Mouse (Mus musculus) CD8-positive naive resting alpha-beta T cell, adult 2 months (primary cell): ENCODE data around the gene Pax7.

ENCODE experiments used
- DNase-seq, 2 experiments: peaks; one replicate each; pipeline ENCODE4 v3.0.0; 2022; ENCODE audit warnings: low read depth in 2 of 2, low spot score in 2 of 2

The Pax7 gene

GRCm38 (mm10) chr4:139833036-139833634 lies at the start of gene Pax7:
TSS of gene Pax7 (minus strand) at chr4:139833528.
- no peak for DNase-seq

GRCm38 (mm10) chr4:139881796-139882195 lies 48.5 kb upstream of the Pax7 start:
- no peak for DNase-seq

- no peak for DNase-seq
These were observed 46.0 kb upstream of the Pax7 start for GRCm38 (mm10) chr4:139879324-139879723.

GRCm38 (mm10) chr4:139878443-139878842 lies 45.1 kb upstream of the Pax7 start:
- DNase-seq, result no peak

GRCm38 (mm10) chr4:139877269-139877668 lies 43.9 kb upstream of the Pax7 start:
- no peak for DNase-seq

- DNase-seq, result no peak
These were observed 39.3 kb upstream of the Pax7 start for GRCm38 (mm10) chr4:139872595-139872994.

GRCm38 (mm10) chr4:139871699-139872098 lies 38.4 kb upstream of the Pax7 start:
- DNase-seq, result no peak

- DNase-seq, result no peak
These were observed 29.9 kb upstream of the Pax7 start for GRCm38 (mm10) chr4:139863218-139863617.

GRCm38 (mm10) chr4:139858635-139859176 lies 25.4 kb upstream of the Pax7 start:
- peak; percentile 75 to 81 for DNase-seq

GRCm38 (mm10) chr4:139852219-139853035 lies 19.1 kb upstream of the Pax7 start:
- peak in 1 of 2 experiments; percentile 21 for DNase-seq

GRCm38 (mm10) chr4:139851387-139851786 lies 18.1 kb upstream of the Pax7 start:
- DNase-seq, result no peak

- DNase-seq, result no peak
These were observed 17.3 kb upstream of the Pax7 start for GRCm38 (mm10) chr4:139850547-139851170.

- DNase-seq, result no peak
These were observed 10.1 kb upstream of the Pax7 start for GRCm38 (mm10) chr4:139843456-139843855.

- no peak for DNase-seq
These were observed 9.6 kb upstream of the Pax7 start for GRCm38 (mm10) chr4:139842919-139843318.

- no peak for DNase-seq
These were observed 7.7 kb upstream of the Pax7 start for GRCm38 (mm10) chr4:139840939-139841500.

GRCm38 (mm10) chr4:139840442-139840841 lies 7.1 kb upstream of the Pax7 start:
- no peak for DNase-seq

- DNase-seq, result no peak
These were observed 3.4 kb upstream of the Pax7 start for GRCm38 (mm10) chr4:139836681-139837080.

- DNase-seq, result no peak
These were observed 2.9 kb upstream of the Pax7 start for GRCm38 (mm10) chr4:139836196-139836595.

GRCm38 (mm10) chr4:139833817-139834401 lies 581 bp upstream of the Pax7 start:
- DNase-seq, result no peak

- no peak for DNase-seq
These were observed 870 bp downstream of the Pax7 start for GRCm38 (mm10) chr4:139832281-139833035.
